Mouse (Mus musculus) bone marrow, adult 2 months (tissue): ENCODE measurements around the gene Cebpg.

Source experiments
- CTCF ChIP-seq: fragments of 200-500 bp; IDR thresholded peaks from 2 replicates; pipeline ENCODE4 v1.5.1; 2011; ENCODE audit warnings: low read length, control low read depth; ENCODE audit not compliant: control insufficient read depth, insufficient read depth
- POLR2A ChIP-seq: fragments of 200-500 bp; IDR thresholded peaks from 2 replicates; pipeline ENCODE4 v1.6.1; 2011; ENCODE audit warnings: low read depth, mild to moderate bottlenecking, control low read depth, low read length, borderline replicate concordance; ENCODE audit not compliant: control insufficient read depth

- TF ChIP-seq CTCF (no peak), POLR2A (no peak)
Measured at GRCm38 (mm10) chr7:35054286-35054685, 2.1 kb downstream of the Cebpg start.
